Mouse (Mus musculus): ENCODE measurements around the gene Tent4b. TPM values are rescaled to one million over a fixed set of nuclear protein-coding genes. Genes with fewer than 3 reads are reported as not detected.

Tent4b gene
- polyA plus RNA-seq, 1 experiment from 2014 or later: 6.7 TPM

DNA sequence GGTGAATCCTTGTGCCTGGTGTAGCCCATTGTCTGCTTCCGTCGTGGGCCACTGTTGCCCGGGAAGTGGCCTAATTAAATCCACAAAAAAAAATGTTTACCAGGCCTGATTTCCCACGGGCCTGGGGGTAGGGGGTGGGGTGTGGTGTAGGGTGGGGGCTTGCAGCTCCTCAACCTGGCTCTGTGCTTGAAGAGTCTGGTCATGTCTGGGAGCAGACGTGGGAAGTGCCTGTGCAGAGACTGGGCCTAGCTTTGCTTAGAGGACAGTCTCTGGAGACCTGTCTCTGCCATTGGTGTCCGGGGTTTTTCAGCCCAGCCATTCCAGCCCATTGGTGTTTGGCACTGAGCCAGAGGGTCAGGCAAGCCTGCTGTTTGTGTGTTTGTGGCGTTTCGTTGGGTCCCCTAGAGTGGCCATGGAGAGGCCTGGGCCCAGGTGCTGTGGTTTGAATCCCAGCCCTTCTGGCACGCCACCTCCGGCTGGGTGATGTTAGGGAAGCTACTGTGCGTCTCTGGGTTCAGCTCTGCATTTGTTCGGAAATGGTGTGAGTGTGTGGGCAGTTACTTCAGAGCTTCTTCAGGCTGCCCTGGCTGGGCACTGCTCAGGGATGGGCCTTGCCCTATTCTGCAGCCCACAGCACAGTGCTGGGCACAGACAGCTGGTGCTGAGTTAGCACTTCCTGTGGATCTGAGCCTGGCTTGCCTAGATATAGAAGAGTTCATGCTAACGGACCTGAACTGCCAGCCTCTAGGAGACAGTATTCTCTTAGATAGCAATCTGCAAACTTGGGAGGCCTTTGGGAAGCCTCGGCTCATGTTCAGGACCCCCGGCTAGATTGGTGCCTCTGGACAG lies 102.8 kb downstream of the Tent4b start:
- no peaks in the 10 kb centered on the region for H3K9me3 ChIP-seq (ENCODE audit: low read length)
- H3K4me1 ChIP-seq (ENCODE audit: insufficient read depth, low read depth, low read length): 0 out of 2 replicates have a peak, but pooled peaks cover 7% of the 10 kb centered on the region
- H3K27me3 ChIP-seq (replicated peaks; ENCODE audit: insufficient read depth, low read length): no peaks in the 10 kb centered on the region
- no peak for ATAC-seq
- DNase-seq (ENCODE audit: low spot score): no peak
- TF ChIP-seq EP300 (IDR thresholded peaks at IDR 0.05) (no peak), CTCF (IDR thresholded peaks at IDR 0.05) (no peak)
- H3K9ac ChIP-seq (replicated peaks; ENCODE audit: low read depth): no peak overlapping the region
- no peaks in the 10 kb centered on the region; the same call in 1 of the 2 replicates for H3K36me3 ChIP-seq (ENCODE audit: insufficient read depth, low read length)
- no peak overlapping the region for H3K27ac ChIP-seq (ENCODE audit: low read length)
- H3K4me2 ChIP-seq (replicated peaks; ENCODE audit: low read depth, low read length): no peak overlapping the region
- no peak overlapping the region for H3K4me3 ChIP-seq (ENCODE audit: low read depth, low read length)
- 74% methylated on average over 15 of the region's 15 CpGs for WGBS

- Histone ChIP-seq H3K9ac (replicated peaks; ENCODE audit: low read depth) (no peak overlapping the region), H3K4me3 (ENCODE audit: low read depth, low read length) (no peak overlapping the region), H3K27ac (ENCODE audit: low read length) (no peak overlapping the region), H3K9me3 (ENCODE audit: low read length) (no peaks in the 10 kb centered on the region), H3K27me3 (replicated peaks; ENCODE audit: insufficient read depth, low read length) (no peaks in the 10 kb centered on the region), H3K4me1 (ENCODE audit: insufficient read depth, low read depth, low read length) (no peaks in the 10 kb centered on the region), H3K36me3 (ENCODE audit: insufficient read depth, low read length) (no peaks in the 10 kb centered on the region; the same call in 1 of the 2 replicates), H3K4me2 (replicated peaks; ENCODE audit: low read depth, low read length) (no peak overlapping the region)
- TF ChIP-seq CTCF (IDR thresholded peaks at IDR 0.05): no peak
- no peak for TF ChIP-seq EP300 (IDR thresholded peaks at IDR 0.05)
- no peak for ATAC-seq
- DNase-seq (ENCODE audit: low spot score): no peak
- WGBS: 83% methylated on average over 4 of the region's 4 CpGs
Observed at GRCm38 (mm10) chr8:88305814-88306213, 106.8 kb downstream of the Tent4b start.

- Histone ChIP-seq H3K27ac (ENCODE audit: low read length) (no peak overlapping the region), H3K36me3 (ENCODE audit: insufficient read depth, low read length) (no peaks in the 10 kb centered on the region; the same call in 1 of the 2 replicates), H3K4me1 (ENCODE audit: insufficient read depth, low read depth, low read length) (no peaks in the 10 kb centered on the region), H3K4me3 (ENCODE audit: low read depth, low read length) (no peak overlapping the region), H3K9me3 (ENCODE audit: low read length) (no peaks in the 10 kb centered on the region), H3K4me2 (replicated peaks; ENCODE audit: low read depth, low read length) (no peak overlapping the region), H3K9ac (replicated peaks; ENCODE audit: low read depth) (no peak overlapping the region), H3K27me3 (replicated peaks; ENCODE audit: insufficient read depth, low read length) (no peaks in the 10 kb centered on the region)
- ATAC-seq (peak; percentile 31; the same call in 1 of the 2 replicates), DNase-seq (ENCODE audit: low spot score) (peak; percentile 29)
- peak; percentile 74 for TF ChIP-seq CTCF (IDR thresholded peaks at IDR 0.05)
- no peak for TF ChIP-seq EP300 (IDR thresholded peaks at IDR 0.05)
- WGBS: 67% methylated on average over 14 of the region's 14 CpGs
Observed at GRCm38 (mm10) chr8:88306511-88306910, 107.5 kb downstream of the Tent4b start.

GRCm38 (mm10) chr8:88307736-88308135 lies 108.7 kb downstream of the Tent4b start:
- no peaks in the 10 kb centered on the region for H3K4me1 ChIP-seq (ENCODE audit: insufficient read depth, low read depth, low read length)
- H3K27ac ChIP-seq (ENCODE audit: low read length): no peak overlapping the region
- H3K36me3 ChIP-seq (ENCODE audit: insufficient read depth, low read length): no peaks in the 10 kb centered on the region
- no peak overlapping the region for H3K4me2 ChIP-seq (replicated peaks; ENCODE audit: low read depth, low read length)
- no peak overlapping the region for H3K9ac ChIP-seq (replicated peaks; ENCODE audit: low read depth)
- ATAC-seq (no peak), DNase-seq (ENCODE audit: low spot score) (no peak)
- no peak overlapping the region for H3K4me3 ChIP-seq (ENCODE audit: low read depth, low read length)
- 75% methylated on average over 4 of the region's 4 CpGs for WGBS
- TF ChIP-seq EP300 (IDR thresholded peaks at IDR 0.05) (no peak), CTCF (IDR thresholded peaks at IDR 0.05) (no peak)
- no peaks in the 10 kb centered on the region for H3K27me3 ChIP-seq (replicated peaks; ENCODE audit: insufficient read depth, low read length)
- H3K9me3 ChIP-seq (ENCODE audit: low read length): no peaks in the 10 kb centered on the region

Other genes with a start within 250 kb of the Tent4b start
- 2.1 and 3.5 TPM in 2 replicates for gene Zfp423, start 239.6 kb upstream of the Tent4b start, polyA plus RNA-seq (2015; fragmentation: Nextera tagmentation; extraction: Ambion mirVana)
- 45.8 and 46.4 TPM in 2 replicates for gene Cnep1r1, start 80.4 kb upstream of the Tent4b start, polyA plus RNA-seq (2015; fragmentation: Nextera tagmentation; extraction: Ambion mirVana)
- 12.9 and 13.5 TPM in 2 replicates for gene Heatr3, start 61.4 kb upstream of the Tent4b start, polyA plus RNA-seq (2015; fragmentation: Nextera tagmentation; extraction: Ambion mirVana)
- gene Adcy7, start 73.2 kb downstream of the Tent4b start, polyA plus RNA-seq (2015; fragmentation: Nextera tagmentation; extraction: Ambion mirVana): 16.5 and 17.6 TPM in 2 replicates
- gene Brd7, start 163.0 kb downstream of the Tent4b start, polyA plus RNA-seq (2015; fragmentation: Nextera tagmentation; extraction: Ambion mirVana): 116 and 129 TPM in 2 replicates